Mouse (Mus musculus) hindbrain, postnatal 0 days (tissue): ENCODE measurements around the gene A4gnt. TPM values are rescaled to one million over a fixed set of nuclear protein-coding genes. Genes with fewer than 3 reads are reported as not detected.
"Not testable (repeated sequence)": the region's sequence is repeated elsewhere in the genome, so short reads cannot be mapped to it uniquely, and the experiment has no call there.

Experiments
- ATAC-seq: fragments of 200-750 bp; cut with Nextera tagmentation; 2 replicates; pipeline ENCODE4 v1.8.0; 2017; ENCODE audit warnings: mild to moderate bottlenecking, moderate TSS enrichment, moderate library complexity
- DNase-seq: peaks from one replicate; pipeline ENCODE4 v3.0.0-alpha.2; 2015; ENCODE audit warnings: low spot score
- H3K27ac ChIP-seq: fragments of 300-500 bp; sonication (generic); 2 replicates; pipeline ENCODE4 v1.5.1; 2014; ENCODE audit warnings: mild to moderate bottlenecking
- H3K27me3 ChIP-seq: fragments of 300-500 bp; sonication (generic); 2 replicates; pipeline ENCODE4 v1.6.1; 2014; ENCODE audit warnings: low read length, mixed read lengths; ENCODE audit not compliant: insufficient read depth
- H3K36me3 ChIP-seq: fragments of 300-500 bp; sonication (generic); 2 replicates; pipeline ENCODE4 v1.6.1; 2014; ENCODE audit warnings: low read length, mixed read lengths; ENCODE audit not compliant: insufficient read depth
- H3K4me1 ChIP-seq: fragments of 300-500 bp; sonication (generic); 2 replicates; pipeline ENCODE4 v1.6.1; 2014; ENCODE audit warnings: antibody characterized with exemption, low read length, mixed read lengths; ENCODE audit not compliant: insufficient read depth
- H3K4me2 ChIP-seq: fragments of 300-500 bp; sonication (generic); 2 replicates; pipeline ENCODE4 v1.6.1; 2014; ENCODE audit warnings: low read depth, mild to moderate bottlenecking, low read length, moderate library complexity, mixed read lengths
- H3K4me3 ChIP-seq: fragments of 300-500 bp; sonication (generic); 2 replicates; pipeline ENCODE4 v1.5.1; 2014; ENCODE audit warnings: low read length
- H3K9ac ChIP-seq: fragments of 300-500 bp; sonication (generic); replicated peaks from 2 replicates; pipeline ENCODE4 v1.6.1; 2014; ENCODE audit warnings: mild to moderate bottlenecking, low read length, moderate library complexity, mixed read lengths
- H3K9me3 ChIP-seq: fragments of 300-500 bp; sonication (generic); 2 replicates; pipeline ENCODE4 v1.6.1; 2016; ENCODE audit warnings: low read length, mixed read lengths
- CTCF ChIP-seq: IDR thresholded peaks from 2 replicates; pipeline ENCODE4 v1.5.1; 2016; ENCODE audit warnings: antibody characterized with exemption, control low read depth, low read depth
- WGBS: fragments of 180-500 bp; shearing (Covaris S2); extraction: QIAGEN DNeasy Blood & Tissue Kit; methylation state at CpG from one replicate; pipeline ENCODE4 v1.1.7; 2014; 5-methylcytosine and 5-hydroxymethylcytosine counted together
- polyA plus RNA-seq: library from polyadenylated mRNA; unstranded; fragments of >200 nt; fragmentation: Nextera tagmentation; extraction: Ambion mirVana; gene quantifications from 2 replicates; pipeline ENCODE4 v1.2.1, GENCODE M21; 2015
- total RNA-seq: library from RNA; depleted of rRNA; stranded (reverse); fragments of >200 nt; gene quantifications from 2 replicates; pipeline ENCODE4 v1.2.3, GENCODE M21; 2014

A4gnt gene
- total and polyA plus RNA-seq, 2 experiments from 2014 or later = not detected

GRCm38 (mm10) chr9:99580655-99581054 lies 31.6 kb upstream of the A4gnt start:
- H3K9me3 ChIP-seq = no peaks in the 10 kb centered on the region
- TF ChIP-seq CTCF = peak; percentile 83
- no peaks in the 10 kb centered on the region for H3K4me1 ChIP-seq
- H3K27me3 ChIP-seq = no peaks in the 10 kb centered on the region
- 44% methylated on average over 2 of the region's 2 CpGs for WGBS
- H3K9ac ChIP-seq = no peak overlapping the region
- peak; percentile 80 for DNase-seq
- ATAC-seq = peak; percentile 58; the same call in 1 of the 2 replicates
- H3K4me3 ChIP-seq = no peak overlapping the region
- H3K36me3 ChIP-seq = peaks cover 22% of the 10 kb centered on the region
- H3K4me2 ChIP-seq = no peak overlapping the region
- no peak overlapping the region for H3K27ac ChIP-seq

- Histone ChIP-seq H3K27ac (no peak overlapping the region), H3K27me3 (no peaks in the 10 kb centered on the region), H3K4me2 (no peak overlapping the region), H3K36me3 (peaks cover 13% of the 10 kb centered on the region), H3K9me3 (no peaks in the 10 kb centered on the region), H3K9ac (no peak overlapping the region), H3K4me3 (no peak overlapping the region), H3K4me1 (no peaks in the 10 kb centered on the region)
- ATAC-seq (no peak), DNase-seq (peak; percentile 57)
- WGBS = 27% methylated on average over 8 of the region's 8 CpGs
- peak; percentile 85 for TF ChIP-seq CTCF
Observed at GRCm38 (mm10) chr9:99587505-99588202, 24.6 kb upstream of the A4gnt start.

GRCm38 (mm10) chr9:99591144-99591543 lies 21.2 kb upstream of the A4gnt start:
- Histone ChIP-seq H3K4me3 (no peak overlapping the region), H3K27ac (no peak overlapping the region), H3K4me2 (no peak overlapping the region), H3K9ac (no peak overlapping the region), H3K27me3 (no peaks in the 10 kb centered on the region), H3K36me3 (no peaks in the 10 kb centered on the region), H3K4me1 (no peaks in the 10 kb centered on the region), H3K9me3 (no peaks in the 10 kb centered on the region)
- no peak for DNase-seq
- 76% methylated on average over 8 of the region's 8 CpGs for WGBS
- TF ChIP-seq CTCF = no peak
- ATAC-seq = no peak

- H3K27me3 ChIP-seq, H3K4me2 ChIP-seq, H3K9ac ChIP-seq, H3K27ac ChIP-seq, H3K4me3 ChIP-seq, H3K9me3 ChIP-seq, ATAC-seq, H3K4me1 ChIP-seq, H3K36me3 ChIP-seq, DNase-seq: not testable (repeated sequence)
- WGBS = 94% methylated on average over 6 of the region's 6 CpGs
Observed at GRCm38 (mm10) chr9:99599127-99599526, 13.2 kb upstream of the A4gnt start.

- H3K9ac ChIP-seq = no peak overlapping the region
- no peaks in the 10 kb centered on the region for H3K36me3 ChIP-seq
- DNase-seq (no peak), ATAC-seq (no peak)
- H3K27ac ChIP-seq = no peak overlapping the region
- H3K27me3 ChIP-seq = no peaks in the 10 kb centered on the region
- no peak overlapping the region for H3K4me3 ChIP-seq
- no peak overlapping the region for H3K4me2 ChIP-seq
- TF ChIP-seq CTCF = no peak
- no peaks in the 10 kb centered on the region for H3K4me1 ChIP-seq
- WGBS = 85% methylated on average over 2 of the region's 2 CpGs
- no peaks in the 10 kb centered on the region for H3K9me3 ChIP-seq
Observed at GRCm38 (mm10) chr9:99603566-99603965, 8.7 kb upstream of the A4gnt start.

GRCm38 (mm10) chr9:99619688-99620087 lies 7.4 kb downstream of the A4gnt start:
- Histone ChIP-seq H3K27ac (no peak overlapping the region), H3K4me3 (no peak overlapping the region), H3K4me1 (no peaks in the 10 kb centered on the region), H3K9ac (no peak overlapping the region), H3K4me2 (no peak overlapping the region), H3K36me3 (no peaks in the 10 kb centered on the region), H3K9me3 (no peaks in the 10 kb centered on the region), H3K27me3 (no peaks in the 10 kb centered on the region)
- no peak for TF ChIP-seq CTCF
- no peak for ATAC-seq
- DNase-seq = no peak
- WGBS = 93% methylated on average over 7 of the region's 8 CpGs

- Histone ChIP-seq H3K36me3 (no peaks in the 10 kb centered on the region), H3K4me2 (no peak overlapping the region), H3K9me3 (no peaks in the 10 kb centered on the region), H3K27ac (no peak overlapping the region), H3K4me1 (no peaks in the 10 kb centered on the region), H3K4me3 (no peak overlapping the region), H3K27me3 (no peaks in the 10 kb centered on the region), H3K9ac (no peak overlapping the region)
- DNase-seq (no peak), ATAC-seq (no peak)
- 95% methylated on average over 11 of the region's 11 CpGs for WGBS
- TF ChIP-seq CTCF = no peak
Observed at GRCm38 (mm10) chr9:99620196-99620595, 7.9 kb downstream of the A4gnt start.
